Mouse (Mus musculus) ovary, postnatal 10 days (tissue): Measurements from ENCODE around the gene Shc1.

Experiments
- DNase-seq: peaks from one replicate; pipeline ENCODE4 v3.0.0; 2022; ENCODE audit warnings: low spot score

The Shc1 gene

GRCm38 (mm10) chr3:89451916-89452315 is 33.7 kb downstream of the Shc1 start:
- DNase-seq: no peak

GRCm38 (mm10) chr3:89454401-89455177 is 36.3 kb downstream of the Shc1 start, which contains the start of gene Pmvk:
Gene Pmvk, plus strand, starts transcription at chr3:89454541.
- DNase-seq: no peak

DNA sequence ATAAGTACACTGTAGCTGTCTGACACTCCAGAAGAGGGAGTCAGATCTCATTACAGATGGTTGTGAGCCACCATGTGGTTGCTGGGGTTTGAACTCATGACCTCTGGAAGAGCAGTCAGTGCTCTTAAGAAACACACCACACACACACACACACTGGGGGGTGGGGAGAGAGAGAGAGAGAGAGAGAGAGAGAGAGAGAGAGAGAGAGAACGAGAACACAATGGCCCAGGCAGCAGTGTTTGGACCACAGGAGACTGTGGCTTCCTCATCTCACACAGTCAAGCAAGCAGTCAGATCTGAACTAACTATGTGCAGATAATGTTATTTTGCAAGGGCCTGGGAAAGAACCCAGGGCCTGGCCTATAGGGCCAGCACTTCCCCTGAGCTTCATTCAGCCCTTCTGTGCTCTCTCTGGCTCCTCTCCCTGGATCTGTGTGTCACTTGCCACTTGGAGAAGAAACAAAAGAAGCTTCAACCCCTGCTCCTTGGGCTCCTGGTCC is 37.6 kb downstream of the Shc1 start:
- no peak for DNase-seq

DNA sequence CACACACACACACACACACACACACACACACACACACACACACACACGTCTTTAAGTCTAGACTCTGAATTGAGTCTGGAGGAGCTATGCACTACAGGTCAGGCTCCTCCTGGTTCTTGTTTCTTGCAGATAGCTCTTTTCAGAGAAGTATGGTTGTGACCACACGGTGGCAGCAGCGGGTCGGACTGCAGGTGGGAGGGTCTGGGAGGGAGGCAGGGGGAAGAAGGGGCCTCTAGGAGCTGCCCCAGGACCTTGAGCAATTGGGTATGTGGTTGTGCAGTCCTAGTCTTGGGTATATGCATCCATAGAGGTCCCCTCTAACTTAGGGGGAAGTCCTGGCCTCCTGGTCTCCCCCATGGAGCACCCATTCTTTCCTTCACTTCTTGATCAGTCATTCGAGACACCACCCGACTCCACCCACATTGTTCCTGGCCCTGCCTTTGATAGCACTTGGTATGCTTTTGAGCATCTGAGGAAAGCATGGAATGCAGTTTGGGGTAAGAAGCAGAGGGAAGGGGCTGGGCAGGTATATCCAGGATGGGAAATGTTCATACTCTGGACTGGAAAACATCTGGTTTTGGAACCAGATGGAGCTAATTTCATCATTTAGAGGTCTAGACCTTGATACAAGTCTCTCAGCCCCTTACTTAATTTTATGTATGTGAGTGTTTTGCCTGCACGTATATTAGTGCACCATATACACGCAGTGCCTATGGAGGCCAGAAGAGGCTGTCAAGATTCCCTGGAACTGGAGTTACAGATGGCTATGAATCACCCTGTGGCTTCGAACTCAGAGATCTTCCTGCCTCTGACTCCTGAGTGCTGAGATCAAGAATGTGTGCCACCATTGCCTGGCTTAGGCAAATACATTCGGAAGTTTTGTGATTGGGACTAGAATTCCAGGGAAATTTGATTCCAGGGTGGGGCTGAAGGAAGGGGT is 38.8 kb downstream of the Shc1 start:
- no peak for DNase-seq

GRCm38 (mm10) chr3:89458372-89458964 is 40.2 kb downstream of the Shc1 start:
- DNase-seq: no peak

- peak; percentile 66 for DNase-seq
These were observed 40.9 kb downstream of the Shc1 start for GRCm38 (mm10) chr3:89458965-89459807.

DNA sequence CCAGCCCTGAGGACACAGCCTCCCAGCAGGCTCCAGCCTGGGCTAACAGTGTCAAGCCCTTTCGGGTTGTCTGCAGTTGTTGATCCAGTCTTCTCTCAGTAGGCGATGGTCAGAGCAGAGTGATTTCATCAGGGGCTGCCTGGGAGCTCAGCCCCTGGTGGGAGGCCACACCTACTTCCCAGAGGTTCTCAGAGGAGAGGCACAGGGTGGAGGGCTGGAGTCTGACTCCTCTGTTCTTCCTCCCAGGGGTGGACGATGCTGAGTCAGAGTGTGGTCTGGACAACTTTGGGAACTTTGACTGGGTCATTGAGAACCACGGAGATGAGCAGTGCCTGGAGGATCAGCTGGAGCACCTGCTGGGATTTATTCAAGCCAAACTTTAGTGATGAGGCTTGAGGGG is 50.0 kb downstream of the Shc1 start:
- DNase-seq: no peak

- DNase-seq: no peak
These were observed 54.0 kb downstream of the Shc1 start for GRCm38 (mm10) chr3:89472280-89472679.

DNA sequence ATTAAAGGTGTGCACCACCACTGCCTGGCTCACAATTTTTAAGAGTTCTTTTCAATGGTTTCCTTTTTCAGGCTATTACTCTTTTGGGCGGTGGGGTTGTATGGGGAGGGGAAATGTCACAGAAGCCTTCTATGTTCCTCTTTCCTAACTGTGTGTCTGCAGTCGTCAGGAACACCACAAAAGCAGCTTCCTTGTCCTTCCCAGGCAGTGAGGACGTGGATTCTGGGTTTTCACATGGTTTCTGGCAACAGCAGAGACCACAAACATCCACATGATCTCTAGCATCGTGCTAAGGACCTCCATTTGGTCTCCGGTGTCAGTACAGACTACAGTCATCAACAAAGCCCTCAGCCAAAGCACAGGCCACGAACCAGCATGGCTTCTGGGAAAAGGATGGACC is 55.6 kb downstream of the Shc1 start:
- DNase-seq: no peak

DNA sequence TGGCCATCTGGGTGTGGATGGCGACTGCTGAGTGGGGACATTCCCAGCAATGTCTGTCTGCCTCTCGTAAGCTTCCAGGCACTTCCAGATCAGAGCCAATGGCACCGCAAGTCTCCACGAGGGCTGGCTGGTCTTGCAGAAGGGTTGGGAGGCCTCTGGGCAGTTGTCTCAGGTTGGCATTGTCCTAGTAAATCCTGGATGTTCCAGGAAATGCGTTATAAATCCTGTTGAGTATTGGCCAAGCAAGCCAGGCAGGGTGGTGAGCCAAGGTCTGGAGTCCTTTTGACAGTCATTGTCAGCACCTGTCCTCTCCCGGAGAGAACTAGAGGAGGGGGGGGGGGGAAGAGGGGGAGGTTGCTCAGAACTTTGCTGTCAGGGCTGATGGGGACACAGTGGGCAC is 60.8 kb downstream of the Shc1 start:
- no peak for DNase-seq
